Mouse (Mus musculus) cerebellum, postnatal 14 days (tissue): Measurements from ENCODE around the gene A4galt.
A peak's percentile ranks its signal among the peaks of the same experiment; 100 is the strongest.
"Not testable (repeated sequence)": the region's sequence is repeated elsewhere in the genome, so short reads cannot be mapped to it uniquely, and the experiment has no call there.

Source experiments
- DNase-seq, 2 experiments: peaks; one replicate each; pipeline ENCODE4 v3.0.0; 2021; ENCODE audit warnings: mixed read lengths in 2 of 2

The A4galt gene

GRCm38 (mm10) chr15:83251176-83252004, at the start of gene A4galt:
Gene A4galt (minus strand): TSS chr15:83251774.
- DNase-seq, result no peak

- no peak for DNase-seq
Measured at GRCm38 (mm10) chr15:83299916-83300582, 48.5 kb upstream of the A4galt start.

GRCm38 (mm10) chr15:83299450-83299849, 47.9 kb upstream of the A4galt start:
- DNase-seq, result no peak

GRCm38 (mm10) chr15:83298810-83299209, 47.2 kb upstream of the A4galt start:
- no peak for DNase-seq

- DNase-seq, result no peak
Measured at GRCm38 (mm10) chr15:83298313-83298712, 46.7 kb upstream of the A4galt start.

- no peak for DNase-seq
Measured at GRCm38 (mm10) chr15:83296771-83297311, 45.3 kb upstream of the A4galt start.

GRCm38 (mm10) chr15:83296050-83296449, 44.5 kb upstream of the A4galt start:
- no peak for DNase-seq

GRCm38 (mm10) chr15:83294954-83295353, 43.4 kb upstream of the A4galt start:
- DNase-seq, result no peak

GRCm38 (mm10) chr15:83293706-83294645, 42.4 kb upstream of the A4galt start:
- peak; percentile 74 to 76 for DNase-seq

- DNase-seq, result no peak
Measured at GRCm38 (mm10) chr15:83293144-83293543, 41.6 kb upstream of the A4galt start.

GRCm38 (mm10) chr15:83292261-83293056, 40.9 kb upstream of the A4galt start:
- DNase-seq, result no peak

GRCm38 (mm10) chr15:83290899-83291298, 39.3 kb upstream of the A4galt start:
- no peak for DNase-seq

GRCm38 (mm10) chr15:83284828-83285227, 33.3 kb upstream of the A4galt start:
- peak in 1 of 2 experiments; percentile 21 for DNase-seq

GRCm38 (mm10) chr15:83282397-83282796, 30.8 kb upstream of the A4galt start:
- no peak for DNase-seq

- no peak for DNase-seq
Measured at GRCm38 (mm10) chr15:83281303-83281702, 29.7 kb upstream of the A4galt start.

- DNase-seq, result no peak
Measured at GRCm38 (mm10) chr15:83278579-83278978, 27.0 kb upstream of the A4galt start.

- peak; percentile 52 to 73 for DNase-seq
Measured at GRCm38 (mm10) chr15:83277451-83277850, 25.9 kb upstream of the A4galt start.

- DNase-seq, result not testable (repeated sequence)
Measured at GRCm38 (mm10) chr15:83274237-83274636, 22.7 kb upstream of the A4galt start.

- DNase-seq, result no peak
Measured at GRCm38 (mm10) chr15:83273017-83273416, 21.4 kb upstream of the A4galt start.

- DNase-seq, result not testable (repeated sequence)
Measured at GRCm38 (mm10) chr15:83271221-83271620, 19.6 kb upstream of the A4galt start.

- not testable (repeated sequence) for DNase-seq
Measured at GRCm38 (mm10) chr15:83269985-83270384, 18.4 kb upstream of the A4galt start.

- DNase-seq, result peak in 1 of 2 experiments; percentile 4
Measured at GRCm38 (mm10) chr15:83268428-83268827, 16.9 kb upstream of the A4galt start.
